Mouse (Mus musculus) CH12.LX (cell line): ENCODE measurements at regions not wholly inside any gene's neighbourhood (a gene's known extent, or its start where the extent isn't known, plus 50 kb on each side); places are given as distances from the start of the nearest gene placed in this dataset.

Experiments used
- DNase-seq: peaks from one replicate; pipeline ENCODE4 v3.0.0-alpha.2; 2013; ENCODE audit errors: extremely low read depth
- H3K27ac ChIP-seq: 2 replicates; pipeline ENCODE4 v1.5.1; 2012; ENCODE audit warnings: low read depth, mild to moderate bottlenecking, control low read depth, moderate library complexity; ENCODE audit not compliant: insufficient read depth
- H3K27me3 ChIP-seq: replicated peaks from 2 replicates; pipeline ENCODE3; 2012; ENCODE audit warnings: inconsistent platforms
- H3K36me3 ChIP-seq, 2 experiments: replicated peaks in 1 of 2; 2 replicates each; pipeline versions ENCODE3 to v1.6.1; 2012; ENCODE audit warnings: inconsistent platforms in 1 of 2, low read length in 1 of 2, mild to moderate bottlenecking in 1 of 2, mixed read lengths in 1 of 2, moderate library complexity in 1 of 2; ENCODE audit not compliant: control insufficient read depth in 1 of 2, insufficient read depth in 1 of 2
- H3K4me1 ChIP-seq, 2 experiments: 2 replicates each; pipeline ENCODE4 v1.6.1; 2012; ENCODE audit warnings: inconsistent platforms in 1 of 2, moderate library complexity in 1 of 2; ENCODE audit not compliant: insufficient read depth in 2 of 2, control insufficient read depth in 1 of 2
- H3K4me2 ChIP-seq: 2 replicates; pipeline ENCODE4 v1.6.1; 2012; ENCODE audit warnings: low read depth, mild to moderate bottlenecking, control low read depth; ENCODE audit not compliant: poor library complexity, insufficient read depth, severe bottlenecking
- H3K4me3 ChIP-seq, 3 experiments: fragments of 150-350 bp in 1 of 3; sonication (generic) in 1 of 3; replicated peaks in 1 of 3; 2 replicates each; pipeline versions ENCODE3 to v1.5.1; 2011 to 2012; ENCODE audit warnings: low read depth in 2 of 3, low read length in 2 of 3, mild to moderate bottlenecking in 2 of 3, moderate library complexity in 2 of 3, control low read depth in 1 of 3, improper control_type of control experiment in 1 of 3, inconsistent platforms in 1 of 3, mixed read lengths in 1 of 3; ENCODE audit not compliant: poor library complexity in 1 of 3
- H3K79me2 ChIP-seq: replicated peaks from 2 replicates; pipeline ENCODE4 v1.6.1; 2012; ENCODE audit warnings: mild to moderate bottlenecking, moderate library complexity; ENCODE audit not compliant: control insufficient read depth, poor library complexity, insufficient read depth, severe bottlenecking; ENCODE audit errors: extremely low read depth
- H3K9ac ChIP-seq: 2 replicates; pipeline ENCODE4 v1.6.1; 2012; ENCODE audit warnings: low read depth, mild to moderate bottlenecking, control low read depth, moderate library complexity; ENCODE audit not compliant: insufficient read depth
- H3K9me3 ChIP-seq: replicated peaks from 2 replicates; pipeline ENCODE3; 2012; ENCODE audit warnings: low read length, inconsistent platforms, mixed read lengths
- BHLHE40 ChIP-seq: IDR thresholded peaks from 2 replicates; pipeline ENCODE4 v1.6.1; 2011; ENCODE audit warnings: mild to moderate bottlenecking, low read depth, low read length, improper control_type of control experiment
- CHD1 ChIP-seq: IDR thresholded peaks from 2 replicates; pipeline ENCODE4 v1.6.1; 2012; ENCODE audit warnings: low read depth, low read length, improper control_type of control experiment, inconsistent platforms
- ELF1 ChIP-seq: IDR thresholded peaks from 2 replicates; pipeline ENCODE4 v1.6.1; 2014; ENCODE audit warnings: low read depth, mild to moderate bottlenecking, inconsistent platforms, low read length, improper control_type of control experiment
- EP300 ChIP-seq: IDR thresholded peaks from 2 replicates; pipeline ENCODE4 v1.6.1; 2011; ENCODE audit warnings: low read length, improper control_type of control experiment
- GABPA ChIP-seq: IDR thresholded peaks from 2 replicates; pipeline ENCODE4 v1.6.1; 2012; ENCODE audit warnings: low read depth, low read length, improper control_type of control experiment, inconsistent platforms; ENCODE audit not compliant: insufficient replicate concordance
- MAFK ChIP-seq: IDR thresholded peaks from 2 replicates; pipeline ENCODE4 v1.6.1; 2011; ENCODE audit warnings: low read length, improper control_type of control experiment; ENCODE audit not compliant: insufficient replicate concordance
- MAX ChIP-seq: IDR thresholded peaks from 2 replicates; pipeline ENCODE4 v1.6.1; 2011; ENCODE audit warnings: low read length, improper control_type of control experiment
- MAZ ChIP-seq: IDR thresholded peaks from 2 replicates; pipeline ENCODE4 v1.6.1; 2012; ENCODE audit warnings: low read depth, mild to moderate bottlenecking, inconsistent platforms, low read length, improper control_type of control experiment, moderate library complexity
- MEF2A ChIP-seq: IDR thresholded peaks from 2 replicates; pipeline ENCODE4 v1.6.1; 2014; ENCODE audit warnings: low read depth, mild to moderate bottlenecking, inconsistent platforms, low read length, improper control_type of control experiment, borderline replicate concordance
- MXI1 ChIP-seq: IDR thresholded peaks from 2 replicates; pipeline ENCODE4 v1.6.1; 2011; ENCODE audit warnings: mild to moderate bottlenecking, low read depth, low read length, improper control_type of control experiment
- MYC ChIP-seq: IDR thresholded peaks from 2 replicates; pipeline ENCODE4 v1.6.1; 2011; ENCODE audit warnings: low read depth, mild to moderate bottlenecking, improper control_type of control experiment, low read length
- NELFE ChIP-seq: IDR thresholded peaks from 2 replicates; pipeline ENCODE4 v1.6.1; 2011; ENCODE audit warnings: low read depth, low read length, improper control_type of control experiment
- NRF1 ChIP-seq: IDR thresholded peaks from 2 replicates; pipeline ENCODE4 v1.6.1; 2014; ENCODE audit warnings: low read depth, mild to moderate bottlenecking, inconsistent platforms, low read length, improper control_type of control experiment, moderate library complexity
- RAD21 ChIP-seq: IDR thresholded peaks from 2 replicates; pipeline ENCODE4 v1.6.1; 2011; ENCODE audit warnings: low read depth, mild to moderate bottlenecking, low read length, improper control_type of control experiment, moderate library complexity
- RCOR1 ChIP-seq: conservative IDR thresholded peaks from 2 replicates; pipeline ENCODE4 v1.6.1; 2012; ENCODE audit warnings: low read depth, mild to moderate bottlenecking, inconsistent platforms, low read length, improper control_type of control experiment
- SIN3A ChIP-seq: IDR thresholded peaks from 2 replicates; pipeline ENCODE4 v1.6.1; 2012; ENCODE audit warnings: low read length, improper control_type of control experiment, inconsistent platforms
- SMC3 ChIP-seq: IDR thresholded peaks from 2 replicates; pipeline ENCODE4 v1.6.1; 2011; ENCODE audit warnings: low read depth, low read length, improper control_type of control experiment
- TBP ChIP-seq: conservative IDR thresholded peaks from 2 replicates; pipeline ENCODE4 v1.6.1; 2011; ENCODE audit warnings: low read depth, low read length, improper control_type of control experiment
- UBTF ChIP-seq: IDR thresholded peaks from 2 replicates; pipeline ENCODE4 v1.6.1; 2012; ENCODE audit warnings: low read depth, mild to moderate bottlenecking, inconsistent platforms, low read length, improper control_type of control experiment, moderate library complexity
- ZC3H11A ChIP-seq: IDR thresholded peaks from 2 replicates; pipeline ENCODE4 v1.6.1; 2012; ENCODE audit warnings: low read depth, mild to moderate bottlenecking, inconsistent platforms, low read length, improper control_type of control experiment
- dilution Hi-C: fragments of 300-500 bp; cut with MboI; formaldehyde crosslinking; loops from 2 replicates; pipeline ENCODE4 v1.14.3; 2020; ENCODE audit warnings: low sequenced_read_pairs; ENCODE audit not compliant: extremely low pct_unique_long_range_greater_than_20kb, extremely low pct_ligation_motif_present
- in situ Hi-C: fragments of 300-500 bp; cut with MboI; formaldehyde crosslinking; loops from 3 replicates; pipeline ENCODE4 v1.14.3; 2019; ENCODE audit warnings: low sequenced_read_pairs, low pct_ligation_motif_present, low pct_unique_long_range_greater_than_20kb, mixed read lengths

DNA sequence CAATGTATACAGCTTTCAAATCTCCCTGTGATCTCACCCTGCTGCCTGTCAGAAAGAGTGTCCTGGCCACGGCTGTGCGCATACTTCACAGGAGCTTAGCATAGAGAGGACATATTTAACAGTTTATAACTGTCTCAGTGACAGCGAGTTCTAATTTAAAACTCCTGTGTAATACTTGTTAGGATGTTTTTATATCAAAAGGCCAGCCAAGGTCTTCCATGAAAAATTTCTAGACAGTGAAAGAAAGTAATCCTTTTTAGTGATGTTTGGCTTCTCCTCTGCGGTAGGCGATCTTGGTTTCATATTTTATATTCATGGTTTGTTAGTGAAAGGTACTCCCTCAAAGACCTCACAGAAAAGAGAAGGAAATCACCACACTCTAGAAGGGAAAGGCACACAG is 403.0 kb downstream of the Gm10295 start:
- no peaks in the 10 kb centered on the region for H3K79me2 ChIP-seq
- TF ChIP-seq MEF2A (no peak), TBP (no peak), SIN3A (no peak), NELFE (no peak), BHLHE40 (no peak), CHD1 (no peak), ELF1 (no peak), RCOR1 (no peak)
- H3K9me3 ChIP-seq: peaks cover 62% of the 10 kb centered on the region
- DNase-seq: no peak
- no peaks in the 10 kb centered on the region for H3K27me3 ChIP-seq
- no peak overlapping the region for H3K4me2 ChIP-seq
- H3K4me1 ChIP-seq: no peaks in the 10 kb centered on the region
- no peak overlapping the region for H3K9ac ChIP-seq
- H3K36me3 ChIP-seq: no peaks in the 10 kb centered on the region
- no peak overlapping the region for H3K27ac ChIP-seq
- H3K4me3 ChIP-seq: no peak overlapping the region
- dilution Hi-C loops (no loop called here), in situ Hi-C loops (no loop called here)

DNA sequence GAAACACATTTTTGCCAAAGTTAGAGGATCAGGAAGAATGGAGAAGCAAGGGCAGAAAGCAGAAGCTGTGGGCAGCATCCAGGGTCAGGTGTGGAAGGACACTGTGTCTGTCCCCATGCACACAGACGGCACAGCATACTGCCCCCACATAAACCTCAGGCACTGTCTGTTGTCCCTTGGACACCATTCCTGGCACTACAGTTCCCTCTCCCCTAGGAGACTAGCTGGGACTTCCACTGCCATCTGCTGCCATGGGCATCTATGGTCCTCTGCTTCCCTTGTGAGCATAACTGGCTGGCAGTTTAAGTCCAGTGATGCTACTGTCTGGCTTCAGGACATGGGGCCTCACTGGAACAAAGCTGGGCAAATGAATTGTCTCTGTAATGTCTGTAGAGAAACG is 405.0 kb downstream of the Gm10295 start:
- peaks cover 51% of the 10 kb centered on the region for H3K9me3 ChIP-seq
- TF ChIP-seq ZC3H11A: no peak
- no peak for TF ChIP-seq MXI1
- no peak for TF ChIP-seq MAX
- no peak for TF ChIP-seq MAZ
- TF ChIP-seq MAFK: no peak
- no peak for TF ChIP-seq EP300
- no peak for TF ChIP-seq MYC
- no peak for TF ChIP-seq TBP
- no peak for TF ChIP-seq RCOR1
- no peak for TF ChIP-seq NRF1
- TF ChIP-seq SMC3: no peak
- TF ChIP-seq RAD21: no peak
- no peak for TF ChIP-seq UBTF
- no peak for TF ChIP-seq GABPA
- TF ChIP-seq NELFE: no peak
- no peak overlapping the region for H3K4me3 ChIP-seq
- no peaks in the 10 kb centered on the region for H3K36me3 ChIP-seq
- no peak overlapping the region for H3K4me2 ChIP-seq
- DNase-seq: no peak
- in situ Hi-C loops (no loop called here), dilution Hi-C loops (no loop called here)
- no peak overlapping the region for H3K9ac ChIP-seq
- H3K27me3 ChIP-seq: no peaks in the 10 kb centered on the region
- H3K4me1 ChIP-seq: no peaks in the 10 kb centered on the region
- H3K79me2 ChIP-seq: no peaks in the 10 kb centered on the region
- no peak overlapping the region for H3K27ac ChIP-seq
